Mouse (Mus musculus) ES-Bruce4 (cell line): Measurements from ENCODE around the gene Trib2. TPM values are rescaled to one million over a fixed set of nuclear protein-coding genes. Genes with fewer than 3 reads are reported as not detected.

Experiments
- H3K27ac ChIP-seq: 2 replicates; pipeline ENCODE4 v1.5.1; 2012; ENCODE audit warnings: low read length, inconsistent platforms; ENCODE audit not compliant: insufficient read depth
- H3K27me3 ChIP-seq: 2 replicates; pipeline ENCODE4 v1.6.1; 2012; ENCODE audit warnings: mild to moderate bottlenecking, low read length, inconsistent platforms; ENCODE audit not compliant: control insufficient read depth, poor library complexity, insufficient read depth, severe bottlenecking
- H3K36me3 ChIP-seq: 2 replicates; pipeline ENCODE4 v1.6.1; 2012; ENCODE audit warnings: inconsistent platforms, mild to moderate bottlenecking, low read length, moderate library complexity; ENCODE audit not compliant: control insufficient read depth, poor library complexity, insufficient read depth, severe bottlenecking
- H3K4me1 ChIP-seq: one replicate; pipeline ENCODE4 v1.8.1; 2011; ENCODE audit warnings: low read length; ENCODE audit not compliant: control insufficient read depth, insufficient read depth
- H3K4me3 ChIP-seq: 2 replicates; pipeline ENCODE4 v1.5.1; 2011; ENCODE audit warnings: low read depth, mild to moderate bottlenecking, low read length
- H3K9ac ChIP-seq: 2 replicates; pipeline ENCODE4 v1.6.1; 2012; ENCODE audit warnings: low read depth, mild to moderate bottlenecking, inconsistent platforms; ENCODE audit not compliant: poor library complexity, severe bottlenecking
- H3K9me3 ChIP-seq: replicated peaks from 2 replicates; pipeline ENCODE4 v1.6.1; 2012; ENCODE audit warnings: mild to moderate bottlenecking, low read length, inconsistent platforms; ENCODE audit not compliant: control insufficient read depth, poor library complexity, insufficient read depth, severe bottlenecking
- CTCF ChIP-seq: IDR thresholded peaks from one replicate; pipeline ENCODE4 v1.8.1; 2011; ENCODE audit warnings: low read depth, low read length
- EP300 ChIP-seq: IDR thresholded peaks from 2 replicates; pipeline ENCODE4 v1.6.1; 2011; ENCODE audit warnings: low read depth, low read length; ENCODE audit not compliant: insufficient read depth
- POLR2A ChIP-seq: IDR thresholded peaks from one replicate; pipeline ENCODE4 v1.8.1; 2011; ENCODE audit warnings: low read length; ENCODE audit not compliant: insufficient read depth
- polyA plus RNA-seq: library from polyadenylated mRNA; stranded (reverse); fragments of >200 nt; gene quantifications from 2 replicates; pipeline ENCODE4 v1.2.4, GENCODE M21; 2011; ENCODE audit warnings: low read depth; ENCODE audit not compliant: missing spikeins, insufficient read depth, insufficient read length

Trib2 gene
- polyA plus RNA-seq, 1 experiment = 8.6 TPM

GRCm38 (mm10) chr12:15798019-15798418, 18.7 kb downstream of the Trib2 start:
- Histone ChIP-seq H3K4me1 (peaks cover 6% of the 10 kb centered on the region), H3K9me3 (no peaks in the 10 kb centered on the region), H3K27ac (no peak overlapping the region), H3K36me3 (no peaks in the 10 kb centered on the region), H3K27me3 (no peaks in the 10 kb centered on the region), H3K9ac (no peak overlapping the region), H3K4me3 (no peak overlapping the region)
- TF ChIP-seq EP300 = no peak
- TF ChIP-seq CTCF = no peak
- no peak for TF ChIP-seq POLR2A

- TF ChIP-seq EP300 = no peak
- TF ChIP-seq POLR2A = no peak
- TF ChIP-seq CTCF = no peak
- Histone ChIP-seq H3K27me3 (no peaks in the 10 kb centered on the region), H3K4me1 (peaks cover under 1% of the 10 kb centered on the region), H3K9me3 (no peaks in the 10 kb centered on the region), H3K36me3 (no peaks in the 10 kb centered on the region), H3K9ac (no peak overlapping the region), H3K27ac (no peak overlapping the region), H3K4me3 (no peak overlapping the region)
These were observed 20.8 kb downstream of the Trib2 start for GRCm38 (mm10) chr12:15795886-15796285.

- Histone ChIP-seq H3K27me3 (no peaks in the 10 kb centered on the region), H3K36me3 (no peaks in the 10 kb centered on the region), H3K9me3 (no peaks in the 10 kb centered on the region), H3K9ac (no peak overlapping the region), H3K27ac (no peak overlapping the region), H3K4me3 (no peak overlapping the region), H3K4me1 (no peaks in the 10 kb centered on the region)
- no peak for TF ChIP-seq EP300
These were observed 23.4 kb downstream of the Trib2 start for GRCm38 (mm10) chr12:15793336-15793735.

- Histone ChIP-seq H3K4me3 (no peak overlapping the region), H3K9ac (no peak overlapping the region), H3K27ac (no peak overlapping the region), H3K27me3 (no peaks in the 10 kb centered on the region), H3K9me3 (no peaks in the 10 kb centered on the region), H3K36me3 (no peaks in the 10 kb centered on the region), H3K4me1 (no peaks in the 10 kb centered on the region)
- TF ChIP-seq CTCF = no peak
These were observed 26.5 kb downstream of the Trib2 start for GRCm38 (mm10) chr12:15790181-15790580.

GRCm38 (mm10) chr12:15777047-15777446, 39.7 kb downstream of the Trib2 start:
- Histone ChIP-seq H3K4me1 (no peaks in the 10 kb centered on the region), H3K9me3 (no peaks in the 10 kb centered on the region), H3K27me3 (no peaks in the 10 kb centered on the region), H3K9ac (no peak overlapping the region), H3K27ac (no peak overlapping the region), H3K36me3 (no peaks in the 10 kb centered on the region), H3K4me3 (no peak overlapping the region)
- TF ChIP-seq POLR2A = no peak
- TF ChIP-seq EP300 = no peak
- no peak for TF ChIP-seq CTCF

- H3K9me3 ChIP-seq = no peaks in the 10 kb centered on the region
- H3K4me1 ChIP-seq = no peaks in the 10 kb centered on the region
- TF ChIP-seq POLR2A (no peak), EP300 (no peak), CTCF (no peak)
- no peak overlapping the region for H3K4me3 ChIP-seq
- no peak overlapping the region for H3K27ac ChIP-seq
- no peaks in the 10 kb centered on the region for H3K27me3 ChIP-seq
- H3K36me3 ChIP-seq = no peaks in the 10 kb centered on the region
- no peak overlapping the region for H3K9ac ChIP-seq
These were observed 45.0 kb downstream of the Trib2 start for GRCm38 (mm10) chr12:15771686-15772085.
